Mouse (Mus musculus) midbrain, embryonic 14.5 days (tissue): ENCODE data around the gene Ankrd13d. TPM values are rescaled to one million over a fixed set of nuclear protein-coding genes. Genes with fewer than 3 reads are reported as not detected.

Experiments used
- ATAC-seq: fragments of 200-750 bp; cut with Nextera tagmentation; 2 replicates; pipeline ENCODE4 v1.8.0; 2017; ENCODE audit warnings: moderate number of reproducible peaks, moderate library complexity; ENCODE audit not compliant: low FRiP score, low TSS enrichment
- DNase-seq: peaks from one replicate; pipeline ENCODE4 v3.0.0-alpha.2; 2015
- H3K27ac ChIP-seq: fragments of 300-500 bp; sonication (generic); replicated peaks from 2 replicates; pipeline ENCODE4 v1.5.1; 2014; ENCODE audit warnings: mild to moderate bottlenecking, low read depth, low read length, moderate library complexity
- H3K27me3 ChIP-seq: fragments of 300-500 bp; sonication (generic); 2 replicates; pipeline ENCODE4 v1.6.1; 2014; ENCODE audit warnings: low read length, control low read depth, mixed read lengths; ENCODE audit not compliant: control insufficient read depth, insufficient read depth
- H3K36me3 ChIP-seq: fragments of 300-500 bp; sonication (generic); 2 replicates; pipeline ENCODE4 v1.6.1; 2014; ENCODE audit warnings: low read length, control low read depth; ENCODE audit not compliant: control insufficient read depth, insufficient read depth
- H3K4me1 ChIP-seq: fragments of 300-500 bp; sonication (generic); 2 replicates; pipeline ENCODE4 v1.6.1; 2014; ENCODE audit warnings: mild to moderate bottlenecking, antibody characterized with exemption, low read length, control low read depth; ENCODE audit not compliant: control insufficient read depth, insufficient read depth
- H3K4me2 ChIP-seq: fragments of 300-500 bp; sonication (generic); 2 replicates; pipeline ENCODE4 v1.6.1; 2014; ENCODE audit warnings: mild to moderate bottlenecking, low read length, moderate library complexity
- H3K4me3 ChIP-seq: fragments of 300-500 bp; sonication (generic); replicated peaks from 2 replicates; pipeline ENCODE4 v1.5.1; 2014; ENCODE audit warnings: low read depth, low read length
- H3K9ac ChIP-seq: fragments of 300-500 bp; sonication (generic); replicated peaks from 2 replicates; pipeline ENCODE4 v1.6.1; 2014; ENCODE audit warnings: mild to moderate bottlenecking, low read length, moderate library complexity
- H3K9me3 ChIP-seq: fragments of 300-500 bp; sonication (generic); 2 replicates; pipeline ENCODE4 v1.6.1; 2016; ENCODE audit warnings: low read length, control low read depth, mixed read lengths; ENCODE audit not compliant: control insufficient read depth
- WGBS: fragments of 180-500 bp; shearing (Covaris S2); extraction: QIAGEN DNeasy Blood & Tissue Kit; methylation state at CpG from one replicate; pipeline ENCODE4 v1.1.7; 2014; 5-methylcytosine and 5-hydroxymethylcytosine counted together
- polyA plus RNA-seq: library from polyadenylated mRNA; unstranded; fragments of >200 nt; fragmentation: Nextera tagmentation; extraction: Ambion mirVana; gene quantifications from 2 replicates; pipeline ENCODE4 v1.2.1, GENCODE M21; 2014

Gene Ankrd13d
- polyA plus RNA-seq, 1 experiment from 2014 or later: 34.5 TPM

- 33% methylated on average over 9 of the region's 9 CpGs for WGBS
Observed at GRCm38 (mm10) chr19:4229451-4230076, 53.4 kb downstream of the Ankrd13d start.

GRCm38 (mm10) chr19:4228891-4229290, 54.0 kb downstream of the Ankrd13d start:
- Histone ChIP-seq H3K4me3 (no peak overlapping the region), H3K27me3 (no peaks in the 10 kb centered on the region), H3K9me3 (no peaks in the 10 kb centered on the region), H3K27ac (no peak overlapping the region), H3K9ac (no peak overlapping the region), H3K36me3 (no peaks in the 10 kb centered on the region), H3K4me2 (no peak overlapping the region), H3K4me1 (peaks cover 11% of the 10 kb centered on the region)
- 73% methylated on average over 4 of the region's 4 CpGs for WGBS
- DNase-seq: no peak
- no peak for ATAC-seq

More at GRCm38 (mm10) chr19:4229451-4230076, 53.4 kb downstream of the Ankrd13d start:
- H3K27ac ChIP-seq: no peak overlapping the region
- ATAC-seq (no peak), DNase-seq (no peak)
- H3K9ac ChIP-seq: no peak overlapping the region
- no peak overlapping the region for H3K4me3 ChIP-seq
- H3K27me3 ChIP-seq: no peaks in the 10 kb centered on the region
- H3K4me2 ChIP-seq: no peak overlapping the region
- H3K36me3 ChIP-seq: no peaks in the 10 kb centered on the region
- H3K4me1 ChIP-seq: peaks cover 11% of the 10 kb centered on the region
- H3K9me3 ChIP-seq: no peaks in the 10 kb centered on the region

- Histone ChIP-seq H3K27ac (no peak overlapping the region), H3K9ac (no peak overlapping the region), H3K4me3 (no peak overlapping the region), H3K4me2 (no peak overlapping the region), H3K9me3 (no peaks in the 10 kb centered on the region), H3K27me3 (no peaks in the 10 kb centered on the region), H3K4me1 (peaks cover 11% of the 10 kb centered on the region), H3K36me3 (no peaks in the 10 kb centered on the region)
- DNase-seq: peak; percentile 91
- no peak for ATAC-seq
- 21% methylated on average over 8 of the region's 8 CpGs for WGBS
Observed at GRCm38 (mm10) chr19:4227894-4228678, 54.9 kb downstream of the Ankrd13d start.

DNA sequence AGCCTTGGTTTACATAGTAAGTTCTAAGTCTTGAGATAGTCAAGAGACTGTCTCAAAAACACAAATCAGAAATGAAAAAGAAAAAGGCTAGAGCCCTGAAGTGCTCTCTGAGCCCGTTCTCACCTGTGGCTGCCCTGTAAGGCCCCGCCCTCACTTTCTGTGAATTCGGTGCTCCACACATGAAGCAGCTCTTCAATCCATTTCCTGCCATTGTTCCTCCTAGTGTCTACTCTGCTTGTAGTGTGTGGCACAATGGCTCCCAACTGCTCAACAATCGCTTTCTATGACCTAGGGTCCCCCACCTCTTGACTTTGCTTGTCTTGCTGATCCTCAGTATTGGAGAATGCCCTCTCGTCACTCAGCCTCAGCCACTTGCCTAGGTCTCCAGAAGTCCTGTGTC, 55.5 kb downstream of the Ankrd13d start:
- H3K4me3 ChIP-seq: no peak overlapping the region
- WGBS: 66% methylated on average over 5 of the region's 5 CpGs
- H3K27me3 ChIP-seq: no peaks in the 10 kb centered on the region
- ATAC-seq (no peak), DNase-seq (no peak)
- H3K27ac ChIP-seq: no peak overlapping the region
- H3K36me3 ChIP-seq: no peaks in the 10 kb centered on the region
- H3K4me2 ChIP-seq: no peak overlapping the region
- H3K9ac ChIP-seq: no peak overlapping the region
- peaks cover 9% of the 10 kb centered on the region for H3K4me1 ChIP-seq
- no peaks in the 10 kb centered on the region for H3K9me3 ChIP-seq

- Histone ChIP-seq H3K9me3 (no peaks in the 10 kb centered on the region), H3K27me3 (no peaks in the 10 kb centered on the region), H3K36me3 (no peaks in the 10 kb centered on the region), H3K27ac (no peak overlapping the region), H3K4me2 (no peak overlapping the region), H3K9ac (no peak overlapping the region), H3K4me3 (no peak overlapping the region), H3K4me1 (peaks cover 4% of the 10 kb centered on the region)
- DNase-seq (no peak), ATAC-seq (no peak)
- WGBS: 88% methylated on average over 7 of the region's 7 CpGs
Observed at GRCm38 (mm10) chr19:4226779-4227178, 56.2 kb downstream of the Ankrd13d start.

DNA sequence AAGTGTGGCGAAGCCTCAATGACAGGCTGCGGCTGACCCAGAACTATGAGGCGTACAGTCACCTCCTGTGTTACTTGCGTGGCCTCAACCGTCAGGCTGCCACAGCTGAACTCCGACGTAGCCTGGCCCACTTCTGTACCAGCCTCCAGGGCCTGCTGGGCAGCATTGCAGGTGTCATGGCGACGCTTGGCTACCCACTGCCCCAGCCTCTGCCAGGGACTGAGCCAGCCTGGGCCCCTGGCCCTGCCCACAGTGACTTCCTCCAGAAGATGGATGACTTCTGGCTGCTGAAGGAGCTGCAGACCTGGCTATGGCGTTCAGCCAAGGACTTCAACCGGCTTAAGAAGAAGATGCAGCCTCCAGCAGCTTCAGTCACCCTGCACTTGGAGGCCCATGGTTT, 60.8 kb downstream of the Ankrd13d start:
- no peak overlapping the region for H3K27ac ChIP-seq
- no peak for ATAC-seq
- H3K9ac ChIP-seq: no peak overlapping the region

GRCm38 (mm10) chr19:4220957-4221743, 61.8 kb downstream of the Ankrd13d start:
- no peak overlapping the region for H3K4me2 ChIP-seq
- 43% methylated on average over 14 of the region's 14 CpGs for WGBS
- no peak overlapping the region for H3K4me3 ChIP-seq
- H3K27me3 ChIP-seq: peaks cover 10% of the 10 kb centered on the region
- H3K4me1 ChIP-seq: no peaks in the 10 kb centered on the region
- no peaks in the 10 kb centered on the region for H3K9me3 ChIP-seq
- no peak overlapping the region for H3K27ac ChIP-seq
- H3K9ac ChIP-seq: no peak overlapping the region
- H3K36me3 ChIP-seq: no peaks in the 10 kb centered on the region
- peak; percentile 12 for DNase-seq
- no peak for ATAC-seq

More for the DNA sequence above, 60.8 kb downstream of the Ankrd13d start:
- no peaks in the 10 kb centered on the region for H3K36me3 ChIP-seq
- H3K9me3 ChIP-seq: no peaks in the 10 kb centered on the region
- no peak overlapping the region for H3K4me3 ChIP-seq
- H3K27me3 ChIP-seq: 0 out of 2 replicates have a peak, but pooled peaks cover under 1% of the 10 kb centered on the region
- 81% methylated on average over 11 of the region's 11 CpGs for WGBS
- no peak overlapping the region for H3K4me2 ChIP-seq
- H3K4me1 ChIP-seq: no peaks in the 10 kb centered on the region
- DNase-seq: no peak

GRCm38 (mm10) chr19:4220416-4220815, 62.5 kb downstream of the Ankrd13d start:
- Histone ChIP-seq H3K27ac (no peak overlapping the region), H3K9me3 (no peaks in the 10 kb centered on the region), H3K36me3 (no peaks in the 10 kb centered on the region), H3K9ac (no peak overlapping the region), H3K4me3 (no peak overlapping the region), H3K27me3 (peaks cover 17% of the 10 kb centered on the region), H3K4me1 (no peaks in the 10 kb centered on the region), H3K4me2 (no peak overlapping the region)
- ATAC-seq (no peak), DNase-seq (no peak)
- 53% methylated on average over 4 of the region's 4 CpGs for WGBS
